Mouse (Mus musculus) cortical plate, adult 2 months (tissue): ENCODE results near the gene Hist1h4i. TPM values are rescaled to one million over a fixed set of nuclear protein-coding genes. Genes with fewer than 3 reads are reported as not detected.
"Not testable (repeated sequence)": the region's sequence is repeated elsewhere in the genome, so short reads cannot be mapped to it uniquely, and the experiment has no call there.

ENCODE experiments used
- H3K27ac ChIP-seq: fragments of 200-500 bp; 2 replicates; pipeline ENCODE4 v1.5.1; 2012; ENCODE audit warnings: low read length, control low read depth, inconsistent platforms; ENCODE audit not compliant: insufficient read depth
- H3K4me1 ChIP-seq: fragments of 200-500 bp; 2 replicates; pipeline ENCODE4 v1.6.1; 2011; ENCODE audit warnings: low read length; ENCODE audit not compliant: control insufficient read depth, insufficient read depth
- H3K4me3 ChIP-seq: fragments of 200-500 bp; 2 replicates; pipeline ENCODE4 v1.5.1; 2011; ENCODE audit warnings: mild to moderate bottlenecking, low read length, control low read depth; ENCODE audit not compliant: insufficient read depth
- CTCF ChIP-seq: fragments of 200-500 bp; IDR thresholded peaks from 2 replicates; pipeline ENCODE4 v1.5.1; 2011; ENCODE audit warnings: mild to moderate bottlenecking, control low read depth, low read length; ENCODE audit not compliant: insufficient read depth; ENCODE audit errors: extremely low read depth
- POLR2A ChIP-seq: fragments of 200-500 bp; IDR thresholded peaks from 2 replicates; pipeline ENCODE4 v1.6.1; 2011; ENCODE audit warnings: mild to moderate bottlenecking, low read length, control low read depth; ENCODE audit not compliant: insufficient read depth; ENCODE audit errors: extremely low read depth
- polyA plus RNA-seq: library from polyadenylated mRNA; depleted of rRNA; stranded (reverse); fragments of >200 nt; gene quantifications from 2 replicates; pipeline ENCODE4 v1.2.3, GENCODE M21; 2012

Hist1h4i gene
- polyA plus RNA-seq, 1 experiment: 7.9 TPM

- no peak overlapping the region for H3K27ac ChIP-seq
- H3K4me3 ChIP-seq: no peak overlapping the region; the same call in 1 of the 2 replicates
- no peak for TF ChIP-seq POLR2A
- no peaks in the 10 kb centered on the region for H3K4me1 ChIP-seq
These were observed 3.4 kb upstream of the Hist1h4i start for GRCm38 (mm10) chr13:22044432-22045155.

DNA sequence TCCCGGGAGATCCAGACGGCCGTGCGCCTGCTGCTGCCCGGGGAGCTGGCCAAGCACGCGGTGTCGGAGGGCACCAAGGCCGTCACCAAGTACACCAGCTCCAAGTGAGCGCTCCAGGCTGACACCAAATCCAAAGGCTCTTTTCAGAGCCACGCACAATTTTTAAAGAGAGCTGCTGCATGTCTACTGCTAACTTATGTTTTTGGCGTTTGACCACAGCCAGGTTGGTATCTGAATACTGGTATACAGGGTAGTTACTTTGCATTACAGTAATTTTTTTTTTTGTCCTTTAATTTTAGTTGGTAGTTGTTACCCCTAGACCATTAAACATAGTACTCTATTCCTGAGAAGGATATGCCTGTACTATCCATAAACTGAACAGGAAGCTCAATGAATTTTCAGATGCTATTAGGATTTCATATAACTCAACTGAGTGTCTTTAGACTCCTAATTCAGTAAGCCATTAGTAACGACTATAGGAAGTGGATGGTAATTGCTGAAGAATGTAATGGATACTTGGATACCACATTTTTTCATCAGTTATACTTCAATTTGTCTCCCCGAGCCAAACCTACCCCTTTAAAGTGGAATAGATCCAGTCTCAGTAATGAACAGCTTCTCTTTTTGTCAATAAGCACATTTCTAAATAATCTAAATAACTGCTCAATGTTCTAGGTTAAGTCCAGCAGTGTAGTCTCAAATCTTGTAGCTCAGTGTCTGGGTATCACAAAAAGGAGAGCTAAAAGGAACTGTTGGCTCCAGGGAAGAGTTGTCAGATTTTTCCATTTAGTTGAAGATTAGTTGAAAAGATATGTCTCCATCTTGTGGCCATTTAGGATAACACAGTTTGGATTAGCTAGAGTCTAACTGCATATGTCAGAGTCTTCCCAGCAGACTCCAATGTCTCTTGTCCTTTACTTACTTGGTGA, 2.6 kb upstream of the Hist1h4i start:
- Histone ChIP-seq H3K4me3 (peak overlapping the region; percentile 46), H3K4me1 (no peaks in the 10 kb centered on the region), H3K27ac (no peak overlapping the region)
- TF ChIP-seq POLR2A (no peak), CTCF (no peak)

DNA sequence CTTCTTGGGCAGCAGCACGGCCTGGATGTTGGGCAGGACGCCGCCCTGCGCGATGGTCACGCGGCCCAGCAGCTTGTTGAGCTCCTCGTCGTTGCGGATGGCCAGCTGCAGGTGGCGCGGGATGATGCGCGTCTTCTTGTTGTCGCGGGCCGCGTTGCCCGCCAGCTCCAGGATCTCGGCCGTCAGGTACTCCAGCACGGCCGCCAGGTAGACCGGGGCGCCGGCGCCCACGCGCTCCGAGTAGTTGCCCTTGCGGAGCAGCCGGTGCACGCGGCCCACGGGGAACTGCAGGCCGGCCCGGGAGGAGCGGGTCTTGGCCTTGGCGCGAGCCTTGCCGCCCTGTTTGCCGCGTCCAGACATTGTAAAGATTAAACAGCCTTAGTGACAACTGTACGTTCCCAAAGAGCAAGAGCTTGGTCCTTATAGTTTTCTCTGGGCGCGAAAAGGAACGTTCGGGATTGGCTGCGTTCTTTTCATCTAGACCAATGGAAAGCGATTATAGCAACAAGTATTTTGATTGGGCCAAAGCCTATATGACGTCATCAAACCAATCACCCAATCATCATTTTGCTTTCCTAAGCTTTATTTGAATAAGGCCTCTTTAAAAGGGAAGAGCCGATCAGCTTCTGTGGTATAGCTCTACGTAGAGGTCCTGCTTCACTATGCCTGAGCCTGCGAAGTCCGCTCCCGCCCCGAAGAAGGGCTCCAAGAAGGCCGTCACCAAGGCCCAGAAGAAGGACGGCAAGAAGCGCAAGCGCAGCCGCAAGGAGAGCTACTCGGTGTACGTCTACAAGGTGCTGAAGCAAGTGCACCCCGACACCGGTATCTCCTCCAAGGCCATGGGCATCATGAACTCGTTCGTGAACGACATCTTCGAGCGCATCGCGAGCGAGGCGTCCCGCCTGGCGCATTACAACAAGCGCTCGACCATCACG, 1.7 kb upstream of the Hist1h4i start, which contains the start of the genes Hist1h2ag and Hist1h2bj:
TSS of gene Hist1h2ag (minus strand) at position 377 of the 935 bp plus-strand sequence.
TSS of gene Hist1h2bj (plus strand) at position 647 of the 935 bp plus-strand sequence.
- peak within 1 kb of the TSS; percentile 85 for H3K27ac ChIP-seq
- H3K4me3 ChIP-seq: peak within 1 kb of the TSS; percentile 46
- H3K4me1 ChIP-seq: not testable (repeated sequence)
- peak; percentile 90 for TF ChIP-seq POLR2A

DNA sequence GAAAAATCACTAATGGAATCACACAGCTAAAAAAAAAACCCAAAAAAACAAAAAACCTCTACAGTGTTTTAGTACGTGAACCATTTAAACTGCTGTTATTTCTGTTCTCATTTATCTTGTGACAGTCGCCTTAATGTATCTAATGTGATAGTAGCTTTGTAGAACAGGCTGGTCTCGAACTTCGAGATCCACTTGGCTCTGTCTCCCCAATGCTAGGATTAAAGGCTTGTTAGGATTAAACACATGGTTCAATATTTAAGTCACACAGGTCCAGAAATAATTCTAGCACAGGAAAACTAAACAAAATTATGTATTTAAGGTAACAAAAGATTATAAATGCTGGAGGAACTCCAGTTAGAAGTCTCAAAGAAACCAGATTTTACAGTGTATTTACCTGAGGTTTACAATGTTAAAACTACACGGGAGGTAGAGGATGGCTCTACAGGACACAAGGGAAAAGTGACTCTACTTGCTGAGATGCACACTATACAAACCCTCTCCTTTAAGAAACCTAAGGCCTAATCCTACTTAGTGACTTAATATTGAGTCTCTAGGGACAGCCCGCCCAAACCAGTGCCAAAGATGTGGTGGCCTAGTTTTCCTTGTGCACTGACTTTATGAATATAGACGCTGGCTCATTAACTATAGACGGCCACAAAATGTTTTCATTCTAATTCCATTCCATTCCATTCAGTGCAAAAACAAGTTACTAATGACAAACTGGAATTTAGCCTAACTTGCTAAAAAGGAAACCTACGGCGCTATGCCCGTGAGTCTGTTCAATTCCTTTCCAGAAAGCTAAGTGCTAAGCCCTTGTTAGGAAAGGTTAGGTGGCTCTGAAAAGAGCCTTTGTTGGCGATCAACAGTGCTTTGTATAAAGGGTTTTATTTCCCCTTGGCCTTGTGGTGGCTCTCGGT, 747 bp upstream of the Hist1h4i start:
- H3K4me1 ChIP-seq: no peaks in the 10 kb centered on the region
- peak overlapping the region; percentile 85 for H3K27ac ChIP-seq
- peak overlapping the region; percentile 24; the same call in 1 of the 2 replicates for H3K4me3 ChIP-seq
- no peak for TF ChIP-seq POLR2A
- no peak for TF ChIP-seq CTCF

- Histone ChIP-seq H3K4me1 (no peaks in the 10 kb centered on the region), H3K27ac (no peak overlapping the region), H3K4me3 (peak overlapping the region; percentile 33)
- no peak for TF ChIP-seq POLR2A
- no peak for TF ChIP-seq CTCF
These were observed 559 bp downstream of the Hist1h4i start for GRCm38 (mm10) chr13:22040464-22041141.

- Histone ChIP-seq H3K4me1 (no peaks in the 10 kb centered on the region), H3K27ac (no peak overlapping the region), H3K4me3 (no peak overlapping the region)
- TF ChIP-seq CTCF: no peak
- TF ChIP-seq POLR2A: no peak
These were observed 1.2 kb downstream of the Hist1h4i start for GRCm38 (mm10) chr13:22039951-22040463.

GRCm38 (mm10) chr13:22039364-22039763, 1.8 kb downstream of the Hist1h4i start:
- TF ChIP-seq POLR2A (no peak), CTCF (no peak)
- Histone ChIP-seq H3K4me3 (no peak overlapping the region), H3K4me1 (peaks cover 1% of the 10 kb centered on the region; the same call in 1 of the 2 replicates), H3K27ac (no peak overlapping the region)

GRCm38 (mm10) chr13:22037415-22037814, 3.7 kb downstream of the Hist1h4i start:
- H3K4me1 ChIP-seq: peaks cover 1% of the 10 kb centered on the region; the same call in 1 of the 2 replicates
- no peak for TF ChIP-seq CTCF
- no peak for TF ChIP-seq POLR2A
- H3K27ac ChIP-seq: no peak overlapping the region
- H3K4me3 ChIP-seq: no peak overlapping the region
